Mouse (Mus musculus): ENCODE results near the gene Sparc.

- no peak for TF ChIP-seq POLR2A (IDR thresholded peaks at IDR 0.05; ENCODE audit: low read depth, low read length)
- no peak for TF ChIP-seq CTCF (IDR thresholded peaks at IDR 0.05; ENCODE audit: extremely low read depth, insufficient read depth, insufficient read length, insufficient replicate concordance)
These were observed 15.0 kb upstream of the Sparc start for GRCm38 (mm10) chr11:55438031-55438430.
